Mouse (Mus musculus): ENCODE measurements at regions not wholly inside any gene's neighbourhood (a gene's known extent, or its start where the extent isn't known, plus 50 kb on each side); places are given as distances from the start of the nearest gene placed in this dataset.

DNA sequence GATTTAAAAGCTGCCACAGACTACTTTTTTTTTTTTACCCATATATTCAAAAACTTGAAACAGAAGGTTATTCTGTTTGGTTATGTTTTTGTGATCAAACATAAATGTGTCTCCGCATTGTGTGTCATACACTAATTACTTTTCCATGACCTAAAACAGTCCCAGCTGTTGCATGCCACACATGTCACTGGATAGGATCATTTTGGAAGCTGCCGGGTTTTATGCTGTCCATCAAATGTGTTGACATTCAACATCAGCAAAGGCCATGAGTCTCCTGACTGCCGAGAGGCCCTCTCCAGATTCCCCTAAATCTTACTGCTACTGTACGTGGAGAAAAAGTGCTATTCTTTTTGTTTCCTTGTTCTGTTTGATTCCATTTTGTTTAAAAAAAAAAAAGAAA is 99.4 kb upstream of the Nek7 start:
- Histone ChIP-seq H3K9me3 (ENCODE audit: low read length) (no peaks in the 10 kb centered on the region), H3K36me3 (ENCODE audit: insufficient read depth, low read length) (no peaks in the 10 kb centered on the region), H3K4me1 (ENCODE audit: insufficient read depth, low read length) (no peaks in the 10 kb centered on the region), H3K4me3 (ENCODE audit: low read length) (no peak overlapping the region), H3K9ac (replicated peaks; ENCODE audit: low read length) (no peak overlapping the region), H3K27ac (no peak overlapping the region), H3K27me3 (ENCODE audit: insufficient read depth, low read length) (no peaks in the 10 kb centered on the region), H3K4me2 (ENCODE audit: low read depth, low read length) (no peak overlapping the region)
- no peak for ATAC-seq
- TF ChIP-seq CTCF (IDR thresholded peaks at IDR 0.05; ENCODE audit: low read depth), result no peak
- 74% methylated on average over 4 of the region's 4 CpGs for WGBS
- DNase-seq (ENCODE audit: low spot score), result no peak

DNA sequence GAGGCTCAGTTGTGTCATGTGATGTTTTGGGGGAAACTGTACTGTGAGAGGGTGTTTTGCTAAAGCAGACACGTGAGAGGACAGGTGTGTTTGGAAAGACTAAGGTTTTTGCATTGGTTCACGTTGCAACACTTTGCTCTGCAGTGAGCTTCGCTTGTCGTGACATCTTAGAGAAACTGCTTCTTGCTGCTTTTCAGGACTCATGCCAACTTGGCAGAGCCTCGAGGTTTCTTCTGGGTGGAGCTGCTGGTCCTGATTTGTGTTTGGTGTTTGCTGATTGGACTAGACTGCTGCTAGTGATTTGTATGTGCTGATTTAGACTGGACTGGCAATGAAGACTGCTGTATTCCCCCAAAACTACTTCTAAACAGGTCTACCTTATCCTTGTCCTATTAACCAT is 97.0 kb upstream of the Nek7 start:
- Histone ChIP-seq H3K4me3 (ENCODE audit: low read length) (no peak overlapping the region), H3K4me2 (ENCODE audit: low read depth, low read length) (no peak overlapping the region), H3K36me3 (ENCODE audit: insufficient read depth, low read length) (no peaks in the 10 kb centered on the region), H3K4me1 (ENCODE audit: insufficient read depth, low read length) (no peaks in the 10 kb centered on the region), H3K27me3 (ENCODE audit: insufficient read depth, low read length) (no peaks in the 10 kb centered on the region), H3K9me3 (ENCODE audit: low read length) (no peaks in the 10 kb centered on the region), H3K9ac (replicated peaks; ENCODE audit: low read length) (no peak overlapping the region), H3K27ac (no peak overlapping the region)
- ATAC-seq, result no peak
- TF ChIP-seq CTCF (IDR thresholded peaks at IDR 0.05; ENCODE audit: low read depth), result no peak
- WGBS, result 59% methylated on average over 5 of the region's 5 CpGs
- no peak for DNase-seq (ENCODE audit: low spot score)

DNA sequence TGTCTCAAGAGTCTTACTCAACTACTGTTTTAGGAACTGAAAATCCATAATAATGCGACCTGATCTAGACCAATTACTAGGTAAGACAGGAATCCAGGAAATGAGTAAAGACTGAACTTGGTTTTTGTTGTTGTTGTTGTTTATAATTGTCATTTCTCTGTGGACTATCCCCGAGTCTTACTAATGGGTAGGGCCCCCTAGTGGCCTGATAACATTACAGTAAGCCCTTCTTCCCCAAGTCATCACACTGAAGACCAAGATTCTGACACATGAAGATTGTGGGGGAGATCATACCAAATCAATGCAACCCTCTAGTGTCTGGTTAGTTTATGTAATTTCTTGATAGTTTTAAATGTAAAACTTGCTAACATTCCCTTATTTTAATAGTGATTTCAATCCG is 95.2 kb upstream of the Nek7 start:
- DNase-seq (ENCODE audit: low spot score) (no peak), ATAC-seq (no peak)
- Histone ChIP-seq H3K9me3 (ENCODE audit: low read length) (no peaks in the 10 kb centered on the region), H3K27ac (no peak overlapping the region), H3K9ac (replicated peaks; ENCODE audit: low read length) (no peak overlapping the region), H3K4me3 (ENCODE audit: low read length) (no peak overlapping the region), H3K4me1 (ENCODE audit: insufficient read depth, low read length) (no peaks in the 10 kb centered on the region), H3K36me3 (ENCODE audit: insufficient read depth, low read length) (no peaks in the 10 kb centered on the region), H3K4me2 (ENCODE audit: low read depth, low read length) (no peak overlapping the region), H3K27me3 (ENCODE audit: insufficient read depth, low read length) (no peaks in the 10 kb centered on the region)
- no peak for TF ChIP-seq CTCF (IDR thresholded peaks at IDR 0.05; ENCODE audit: low read depth)
- 73% methylated on average over 3 of the region's 3 CpGs for WGBS

DNA sequence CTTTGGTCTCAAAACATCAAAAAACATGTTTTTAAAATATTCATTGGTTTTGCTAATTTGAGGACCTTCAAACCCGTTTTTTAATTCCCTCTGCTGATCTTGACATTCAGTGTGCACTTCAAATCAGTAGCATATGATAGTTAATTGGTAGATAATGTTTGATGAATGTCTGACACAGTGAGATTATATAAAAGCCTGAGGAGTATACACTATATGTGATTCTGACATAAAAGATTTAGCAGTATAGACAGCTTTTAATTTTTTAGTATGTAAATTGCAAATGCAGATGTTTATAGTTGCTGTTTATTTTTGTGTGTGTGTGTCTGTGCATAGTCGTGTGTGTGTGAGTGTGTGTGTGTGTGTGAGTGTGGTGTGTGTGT is 89.3 kb upstream of the Nek7 start:
- no peak overlapping the region for H3K9ac ChIP-seq (replicated peaks; ENCODE audit: low read length)
- no peak for ATAC-seq

DNA sequence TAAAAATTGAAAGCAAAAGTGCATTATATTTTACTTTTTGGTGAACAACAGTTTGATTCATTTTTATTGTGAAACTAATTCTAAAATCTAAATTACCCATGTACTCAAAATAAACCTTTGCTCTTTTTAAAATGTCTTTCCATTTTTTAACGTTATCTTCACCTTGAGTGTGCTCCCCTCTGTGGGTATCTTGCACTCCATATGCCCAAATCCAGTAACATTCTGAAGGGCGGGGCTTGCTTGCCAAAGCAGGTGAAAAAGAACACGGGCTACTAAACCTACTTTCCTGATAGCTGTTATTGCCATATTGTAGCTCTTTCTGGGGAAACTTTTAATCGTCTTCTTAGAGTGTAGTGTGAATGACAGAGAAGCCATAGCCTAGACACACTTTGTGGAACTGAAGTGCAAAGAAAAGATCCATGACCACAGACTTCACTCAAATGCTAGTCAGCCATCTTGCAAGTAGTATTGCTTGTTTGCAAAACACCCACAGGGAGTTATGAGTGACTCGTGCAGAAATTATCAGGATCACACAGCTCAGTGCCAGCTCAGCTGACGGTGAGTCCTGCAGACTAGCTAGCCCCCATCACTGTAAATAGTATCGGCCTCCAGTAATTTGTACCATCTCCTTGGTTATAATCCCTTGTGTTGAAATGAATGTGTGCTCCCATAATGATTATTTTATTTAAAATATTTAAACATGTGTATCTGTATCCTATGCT is 88.7 kb upstream of the Nek7 start:
- Histone ChIP-seq H3K4me1 (ENCODE audit: insufficient read depth, low read length) (no peaks in the 10 kb centered on the region), H3K27me3 (ENCODE audit: insufficient read depth, low read length) (no peaks in the 10 kb centered on the region), H3K4me2 (ENCODE audit: low read depth, low read length) (no peak overlapping the region), H3K27ac (no peak overlapping the region), H3K36me3 (ENCODE audit: insufficient read depth, low read length) (no peaks in the 10 kb centered on the region), H3K9ac (replicated peaks; ENCODE audit: low read length) (no peak overlapping the region), H3K4me3 (ENCODE audit: low read length) (no peak overlapping the region), H3K9me3 (ENCODE audit: low read length) (no peaks in the 10 kb centered on the region)
- DNase-seq (ENCODE audit: low spot score) (no peak), ATAC-seq (no peak)
- 69% methylated on average over 7 of the region's 7 CpGs for WGBS
- no peak for TF ChIP-seq CTCF (IDR thresholded peaks at IDR 0.05; ENCODE audit: low read depth)

More for the DNA sequence above, 89.3 kb upstream of the Nek7 start:
- DNase-seq (ENCODE audit: low spot score), result no peak
- Histone ChIP-seq H3K27ac (no peak overlapping the region), H3K4me1 (ENCODE audit: insufficient read depth, low read length) (no peaks in the 10 kb centered on the region), H3K36me3 (ENCODE audit: insufficient read depth, low read length) (no peaks in the 10 kb centered on the region), H3K4me3 (ENCODE audit: low read length) (no peak overlapping the region), H3K4me2 (ENCODE audit: low read depth, low read length) (no peak overlapping the region), H3K27me3 (ENCODE audit: insufficient read depth, low read length) (no peaks in the 10 kb centered on the region), H3K9me3 (ENCODE audit: low read length) (no peaks in the 10 kb centered on the region)
- TF ChIP-seq CTCF (IDR thresholded peaks at IDR 0.05; ENCODE audit: low read depth), result no peak
- 69% methylated on average over 2 of the region's 2 CpGs for WGBS

DNA sequence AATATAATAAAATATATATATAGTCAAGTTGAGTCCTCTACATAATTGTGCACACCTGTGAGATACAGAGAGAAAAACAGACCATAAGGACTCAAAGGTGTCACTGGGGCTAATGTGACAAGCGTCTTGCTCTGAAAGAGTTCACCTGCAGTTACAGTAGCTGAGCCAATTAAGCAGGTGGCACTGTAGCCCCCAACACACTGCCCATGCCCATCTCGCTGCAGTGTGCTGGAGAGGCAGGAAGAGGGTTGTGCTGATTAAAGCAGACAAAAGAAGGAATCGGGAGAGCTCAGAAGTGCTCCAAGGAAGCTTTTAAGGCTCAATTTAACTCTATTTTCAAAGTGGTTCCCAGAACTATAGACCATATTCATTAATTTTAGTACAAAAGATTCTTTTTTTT is 88.0 kb upstream of the Nek7 start:
- no peaks in the 10 kb centered on the region for H3K36me3 ChIP-seq (ENCODE audit: insufficient read depth, low read length)
- WGBS, result 46% methylated on average over 3 of the region's 3 CpGs

DNA sequence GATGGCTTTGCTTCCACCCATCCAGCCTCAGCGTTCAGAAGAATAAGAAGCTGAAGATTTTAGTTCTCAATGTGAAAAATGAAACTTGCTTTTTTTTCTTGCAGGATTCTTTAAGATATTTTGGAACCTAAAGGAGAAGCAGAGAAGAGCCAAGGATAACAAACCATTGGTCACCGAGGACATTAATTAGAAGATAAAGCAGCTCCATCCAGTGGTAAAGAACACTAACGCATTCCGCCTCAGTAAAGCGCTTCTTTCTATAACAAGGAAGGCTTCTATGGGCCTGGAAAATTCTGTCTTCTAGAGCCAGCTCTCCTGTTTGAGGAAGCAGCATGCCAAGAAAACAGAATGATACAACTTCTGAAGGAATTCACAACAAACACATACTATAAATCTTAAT is 83.3 kb upstream of the Nek7 start:
- ATAC-seq (no peak), DNase-seq (ENCODE audit: low spot score) (peak; percentile 36)
- Histone ChIP-seq H3K4me2 (ENCODE audit: low read depth, low read length) (no peak overlapping the region), H3K9me3 (ENCODE audit: low read length) (no peaks in the 10 kb centered on the region), H3K9ac (replicated peaks; ENCODE audit: low read length) (no peak overlapping the region), H3K36me3 (ENCODE audit: insufficient read depth, low read length) (no peaks in the 10 kb centered on the region), H3K27me3 (ENCODE audit: insufficient read depth, low read length) (no peaks in the 10 kb centered on the region), H3K27ac (no peak overlapping the region), H3K4me1 (ENCODE audit: insufficient read depth, low read length) (no peaks in the 10 kb centered on the region), H3K4me3 (ENCODE audit: low read length) (no peak overlapping the region)
- TF ChIP-seq CTCF (IDR thresholded peaks at IDR 0.05; ENCODE audit: low read depth), result peak; percentile 29
- 64% methylated on average over 5 of the region's 5 CpGs for WGBS

More for the DNA sequence above, 88.0 kb upstream of the Nek7 start:
- H3K9ac ChIP-seq (replicated peaks; ENCODE audit: low read length), result no peak overlapping the region
- H3K4me2 ChIP-seq (ENCODE audit: low read depth, low read length), result no peak overlapping the region
- TF ChIP-seq CTCF (IDR thresholded peaks at IDR 0.05; ENCODE audit: low read depth), result no peak
- no peaks in the 10 kb centered on the region for H3K27me3 ChIP-seq (ENCODE audit: insufficient read depth, low read length)
- H3K9me3 ChIP-seq (ENCODE audit: low read length), result no peaks in the 10 kb centered on the region
- H3K27ac ChIP-seq, result no peak overlapping the region
- peak; percentile 8 for DNase-seq (ENCODE audit: low spot score)
- H3K4me3 ChIP-seq (ENCODE audit: low read length), result no peak overlapping the region
- no peaks in the 10 kb centered on the region for H3K4me1 ChIP-seq (ENCODE audit: insufficient read depth, low read length)
- no peak for ATAC-seq
